Mouse (Mus musculus): Measurements from ENCODE around the gene Grin2b.

- no peak for TF ChIP-seq TAL1 (IDR thresholded peaks at IDR 0.05; ENCODE audit: low read length)
- TF ChIP-seq GATA1 (IDR thresholded peaks at IDR 0.05; ENCODE audit: low read length) = no peak
Observed at GRCm38 (mm10) chr6:135874626-135875025, 298.7 kb downstream of the Grin2b start.

All from erythroblast, embryonic 14.5 days (primary cell).